Mouse (Mus musculus): ENCODE measurements around the gene Ctnnd2.

GRCm38 (mm10) chr15:30406254-30406653 is 233.9 kb downstream of the Ctnnd2 start:
- TF ChIP-seq CTCF (IDR thresholded peaks at IDR 0.05; ENCODE audit: low read depth, low read length), result no peak
- no peak for TF ChIP-seq POLR2A (IDR thresholded peaks at IDR 0.05; ENCODE audit: extremely low read depth, insufficient read depth, low read length)
